Mouse (Mus musculus) liver, embryonic 14.5 days (tissue): ENCODE data around the gene Phka2. TPM values are rescaled to one million over a fixed set of nuclear protein-coding genes. Genes with fewer than 3 reads are reported as not detected.

ENCODE experiments used
- ATAC-seq: fragments of 200-750 bp; cut with Nextera tagmentation; 2 replicates; pipeline ENCODE4 v1.8.0; 2017; ENCODE audit warnings: moderate number of reproducible peaks, mild to moderate bottlenecking, moderate library complexity; ENCODE audit not compliant: insufficient read depth
- DNase-seq, 3 experiments: peaks; one replicate each; pipeline ENCODE4 v3.0.0-alpha.2; 2012 to 2013; ENCODE audit warnings: low read depth in 3 of 3, low spot score in 3 of 3
- H3K27ac ChIP-seq: fragments of 300-500 bp; sonication (generic); 2 replicates; pipeline ENCODE4 v1.5.1; 2014; ENCODE audit warnings: moderate library complexity, mild to moderate bottlenecking, control low read depth, inconsistent platforms
- H3K27me3 ChIP-seq: fragments of 300-500 bp; sonication (generic); 2 replicates; pipeline ENCODE4 v1.6.1; 2014; ENCODE audit warnings: mild to moderate bottlenecking, low read length, moderate library complexity; ENCODE audit not compliant: control insufficient read depth, insufficient read depth
- H3K36me3 ChIP-seq: fragments of 300-500 bp; sonication (generic); replicated peaks from 2 replicates; pipeline ENCODE4 v1.6.1; 2014; ENCODE audit warnings: low read depth; ENCODE audit not compliant: control insufficient read depth, insufficient read depth
- H3K4me1 ChIP-seq, 2 experiments: fragments of 200-500 bp in 1 of 2; fragments of 300-500 bp in 1 of 2; sonication (generic) in 1 of 2; replicated peaks; 2 replicates each; pipeline ENCODE4 v1.6.1; 2012 to 2014; ENCODE audit warnings: antibody characterized with exemption in 1 of 2, inconsistent platforms in 1 of 2, low read length in 1 of 2; ENCODE audit not compliant: control insufficient read depth in 2 of 2, insufficient read depth in 2 of 2
- H3K4me2 ChIP-seq: fragments of 300-500 bp; sonication (generic); 2 replicates; pipeline ENCODE4 v1.6.1; 2014; ENCODE audit warnings: low read depth, mild to moderate bottlenecking, control low read depth, moderate library complexity
- H3K4me3 ChIP-seq, 2 experiments: fragments of 200-500 bp in 1 of 2; fragments of 300-500 bp in 1 of 2; sonication (generic) in 1 of 2; 2 replicates each; pipeline ENCODE4 v1.5.1; 2012 to 2014; ENCODE audit warnings: low read depth in 2 of 2, low read length in 2 of 2, mild to moderate bottlenecking in 2 of 2, control low read depth in 1 of 2, inconsistent platforms in 1 of 2, moderate library complexity in 1 of 2; ENCODE audit not compliant: insufficient read depth in 1 of 2
- H3K9ac ChIP-seq: fragments of 300-500 bp; sonication (generic); replicated peaks from 2 replicates; pipeline ENCODE4 v1.6.1; 2014; ENCODE audit warnings: mild to moderate bottlenecking, control low read depth, moderate library complexity
- H3K9me3 ChIP-seq: fragments of 300-500 bp; sonication (generic); 2 replicates; pipeline ENCODE4 v1.6.1; 2016; ENCODE audit warnings: low read length, mixed read lengths; ENCODE audit not compliant: control insufficient read depth
- CTCF ChIP-seq: IDR thresholded peaks from 2 replicates; pipeline ENCODE4 v1.5.1; 2016; ENCODE audit warnings: antibody characterized with exemption, low read depth, control low read depth
- EP300 ChIP-seq: IDR thresholded peaks from 2 replicates; pipeline ENCODE4 v1.6.1; 2016; ENCODE audit warnings: antibody characterized with exemption, low read depth
- whole genome bisulfite sequencing: fragments of 180-500 bp; shearing (Covaris S2); extraction: QIAGEN DNeasy Blood & Tissue Kit; methylation state at CpG from one replicate; pipeline ENCODE4 v1.1.7; 2014; ENCODE audit not compliant: insufficient replicate concordance; 5-methylcytosine and 5-hydroxymethylcytosine counted together
- polyA plus RNA-seq, 2 experiments: library from polyadenylated mRNA; depleted of rRNA in 1 of 2; stranded (reverse) in 1 of 2; unstranded in 1 of 2; fragments of >200 nt; fragmentation: Nextera tagmentation in 1 of 2; extraction: Ambion mirVana in 1 of 2; gene quantifications; 2 replicates each; pipeline versions ENCODE4 v1.2.1 to v1.2.3; 2012 to 2014

Phka2 gene
- polyA plus RNA-seq, 2 experiments, result 8.7 to 10.0 TPM

DNA sequence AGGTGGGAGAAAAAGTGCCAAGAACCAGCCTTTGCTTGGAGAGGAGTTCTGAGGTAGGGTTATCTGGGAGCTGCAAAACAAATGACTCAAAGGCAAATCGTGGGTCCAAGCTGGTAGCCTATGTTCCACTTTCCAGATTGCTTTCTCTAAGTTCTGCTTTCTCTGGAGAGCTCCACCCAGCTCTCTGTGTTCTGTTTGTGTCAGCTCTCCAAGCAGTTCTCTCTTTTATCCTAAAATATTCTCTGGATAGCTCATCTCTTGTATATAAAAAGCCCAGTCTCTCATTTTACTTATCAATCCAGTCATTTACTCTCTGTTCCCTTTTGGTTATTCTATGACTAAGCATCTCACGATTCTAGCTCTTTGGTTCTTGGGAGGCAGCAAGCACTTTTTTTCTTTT lies 8.2 kb downstream of the Phka2 start:
- Histone ChIP-seq H3K27me3 (no peaks in the 10 kb centered on the region), H3K4me1 (no peaks in the 10 kb centered on the region; a peak in 1 of 4 replicates), H3K9ac (no peak overlapping the region), H3K4me3 (no peak overlapping the region), H3K27ac (no peak overlapping the region), H3K36me3 (no peaks in the 10 kb centered on the region), H3K9me3 (no peaks in the 10 kb centered on the region), H3K4me2 (no peak overlapping the region)
- DNase-seq, result no peak
- ATAC-seq, result no peak
- 30% methylated on average over 2 of the region's 2 CpGs for WGBS
- TF ChIP-seq EP300 (no peak), CTCF (no peak)

DNA sequence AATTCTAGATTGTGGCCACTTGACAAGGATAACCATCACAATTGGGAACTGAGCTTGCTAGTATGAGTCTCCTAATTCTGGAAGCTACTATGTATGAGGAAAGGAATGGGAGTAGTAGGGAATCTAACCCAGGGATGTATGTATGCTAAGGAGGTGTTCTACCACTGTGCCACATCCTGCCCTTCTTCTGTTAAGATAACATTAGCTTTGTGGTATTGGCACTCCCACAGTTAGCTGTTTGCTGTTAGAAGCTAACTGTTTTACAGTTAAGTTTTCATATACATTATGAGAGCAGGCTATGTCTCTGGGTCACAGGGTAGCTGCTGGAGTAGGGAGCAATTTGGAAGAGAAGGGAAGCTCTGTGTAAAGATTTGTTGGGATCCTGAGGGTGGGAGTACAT lies 14.1 kb downstream of the Phka2 start:
- TF ChIP-seq EP300 (no peak), CTCF (no peak)
- no peak for ATAC-seq

DNA sequence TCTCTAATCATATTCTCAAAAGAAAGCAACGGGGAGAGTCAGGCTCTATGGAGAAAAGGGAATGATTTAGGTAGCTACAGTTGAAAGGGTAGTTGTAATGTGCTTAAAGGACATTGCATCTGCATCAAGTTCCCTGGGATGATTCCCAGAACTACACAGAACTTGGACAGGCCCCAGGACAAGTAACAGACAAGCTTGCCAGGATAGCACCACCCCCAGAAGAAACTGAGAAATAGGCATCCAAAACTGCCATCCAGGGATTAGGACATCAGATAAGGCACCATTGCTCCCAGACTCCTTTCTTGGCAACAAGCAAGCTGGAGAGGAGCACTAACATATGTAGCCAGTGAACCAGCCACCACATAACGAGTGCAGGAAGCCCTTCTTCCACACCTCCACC lies 40.8 kb downstream of the Phka2 start:
- WGBS, result 52% methylated on average over 2 of the region's 2 CpGs
- H3K36me3 ChIP-seq, result no peaks in the 10 kb centered on the region
- no peak overlapping the region for H3K4me3 ChIP-seq
- TF ChIP-seq EP300 (no peak), CTCF (no peak)
- DNase-seq (no peak), ATAC-seq (no peak)
- H3K9ac ChIP-seq, result no peak overlapping the region
- H3K27ac ChIP-seq, result no peak overlapping the region
- no peaks in the 10 kb centered on the region for H3K27me3 ChIP-seq
- no peaks in the 10 kb centered on the region for H3K9me3 ChIP-seq
- no peak overlapping the region for H3K4me2 ChIP-seq
- no peaks in the 10 kb centered on the region for H3K4me1 ChIP-seq

More for the DNA sequence above, 14.1 kb downstream of the Phka2 start:
- H3K9ac ChIP-seq, result no peak overlapping the region
- no peaks in the 10 kb centered on the region for H3K27me3 ChIP-seq
- no peaks in the 10 kb centered on the region for H3K9me3 ChIP-seq
- H3K4me2 ChIP-seq, result no peak overlapping the region
- H3K36me3 ChIP-seq, result no peaks in the 10 kb centered on the region
- DNase-seq, result no peak
- H3K4me1 ChIP-seq, result no peaks in the 10 kb centered on the region
- H3K27ac ChIP-seq, result no peak overlapping the region
- H3K4me3 ChIP-seq, result no peak overlapping the region

DNA sequence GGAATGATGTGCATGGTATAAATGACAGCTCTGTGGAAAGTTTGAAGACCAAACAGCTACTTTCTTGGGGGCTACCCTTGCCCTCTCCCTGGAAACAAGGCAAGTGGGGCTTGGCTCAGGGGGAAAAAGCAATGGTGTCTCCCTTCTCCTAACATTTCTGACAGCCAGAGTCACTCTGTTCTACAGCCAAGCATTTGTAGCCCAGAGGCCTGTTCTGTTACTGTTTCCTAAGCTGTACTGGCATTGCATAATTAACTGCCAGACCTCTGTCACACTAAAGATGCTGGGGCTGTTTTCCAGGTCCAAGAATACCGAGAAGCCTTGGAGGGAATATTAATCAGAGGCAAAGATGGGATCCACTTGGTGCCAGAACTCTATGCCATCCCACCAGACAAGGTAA lies 46.9 kb downstream of the Phka2 start:
- Histone ChIP-seq H3K9me3 (no peaks in the 10 kb centered on the region), H3K4me3 (no peak overlapping the region), H3K27me3 (no peaks in the 10 kb centered on the region), H3K4me2 (no peak overlapping the region), H3K9ac (no peak overlapping the region), H3K4me1 (no peaks in the 10 kb centered on the region), H3K36me3 (no peaks in the 10 kb centered on the region), H3K27ac (no peak overlapping the region)
- TF ChIP-seq EP300, result no peak
- TF ChIP-seq CTCF, result no peak
- ATAC-seq, result no peak
- no peak for DNase-seq
- 62% methylated on average over 1 of the region's 1 CpGs for whole genome bisulfite sequencing

DNA sequence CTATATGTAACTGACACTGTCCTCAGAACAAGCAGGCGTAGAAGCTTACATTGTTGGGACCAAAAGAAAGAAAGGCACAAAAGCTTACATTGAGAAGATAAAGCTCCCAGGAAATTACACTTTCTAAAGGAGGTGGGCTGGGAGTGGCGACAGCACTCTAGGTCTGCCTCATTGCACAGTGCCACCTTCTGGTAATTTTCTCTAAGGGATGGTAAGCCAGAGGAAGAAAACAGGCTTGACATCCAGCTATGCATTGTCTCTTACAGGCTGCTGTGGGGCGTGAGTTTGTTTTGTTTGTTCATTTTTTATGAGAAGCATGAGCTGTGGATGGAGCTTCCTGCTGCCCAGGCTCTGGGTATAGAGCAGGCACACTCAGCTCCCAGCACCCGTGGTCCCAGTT lies 50.1 kb downstream of the Phka2 start:
- Histone ChIP-seq H3K9ac (no peak overlapping the region), H3K9me3 (no peaks in the 10 kb centered on the region), H3K4me2 (no peak overlapping the region), H3K27me3 (no peaks in the 10 kb centered on the region), H3K27ac (no peak overlapping the region), H3K36me3 (no peaks in the 10 kb centered on the region), H3K4me3 (no peak overlapping the region), H3K4me1 (no peaks in the 10 kb centered on the region)
- TF ChIP-seq CTCF, result peak; percentile 17; the same call in 1 of the 2 replicates
- TF ChIP-seq EP300, result no peak
- no peak for ATAC-seq
- DNase-seq, result no peak
- 57% methylated on average over 4 of the region's 4 CpGs for WGBS
